Mouse (Mus musculus): ENCODE measurements around the gene Capns2. TPM values are rescaled to one million over a fixed set of nuclear protein-coding genes. Genes with fewer than 3 reads are reported as not detected.
"Not testable (repeated sequence)": the region's sequence is repeated elsewhere in the genome, so short reads cannot be mapped to it uniquely, and the experiment has no call there.

Gene Capns2
- polyA plus RNA-seq (2017; shearing (Covaris generic)): not detected

DNA sequence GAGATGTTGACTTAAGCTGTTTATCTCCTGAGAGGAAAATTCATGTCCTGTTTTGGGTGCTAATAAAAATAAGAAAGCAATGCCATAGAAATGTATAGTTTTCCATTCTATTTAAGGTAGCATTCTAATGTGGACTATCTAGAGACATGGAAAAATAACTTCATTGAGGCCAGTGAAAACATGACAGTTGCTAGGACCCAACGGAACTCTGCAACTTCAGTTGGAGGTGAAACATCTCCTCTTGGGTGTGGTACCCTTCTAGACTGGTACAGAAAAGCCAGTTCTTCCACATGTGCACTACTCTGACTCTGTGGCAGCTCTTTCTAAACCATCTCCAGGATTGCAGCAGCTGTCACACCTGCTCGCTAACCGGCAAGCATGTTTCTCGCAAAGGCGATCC is at the start of gene Capns2:
Gene Capns2, plus strand, starts transcription at position 301 of the 400 bp plus-strand sequence.
- ATAC-seq: no peak

DNA sequence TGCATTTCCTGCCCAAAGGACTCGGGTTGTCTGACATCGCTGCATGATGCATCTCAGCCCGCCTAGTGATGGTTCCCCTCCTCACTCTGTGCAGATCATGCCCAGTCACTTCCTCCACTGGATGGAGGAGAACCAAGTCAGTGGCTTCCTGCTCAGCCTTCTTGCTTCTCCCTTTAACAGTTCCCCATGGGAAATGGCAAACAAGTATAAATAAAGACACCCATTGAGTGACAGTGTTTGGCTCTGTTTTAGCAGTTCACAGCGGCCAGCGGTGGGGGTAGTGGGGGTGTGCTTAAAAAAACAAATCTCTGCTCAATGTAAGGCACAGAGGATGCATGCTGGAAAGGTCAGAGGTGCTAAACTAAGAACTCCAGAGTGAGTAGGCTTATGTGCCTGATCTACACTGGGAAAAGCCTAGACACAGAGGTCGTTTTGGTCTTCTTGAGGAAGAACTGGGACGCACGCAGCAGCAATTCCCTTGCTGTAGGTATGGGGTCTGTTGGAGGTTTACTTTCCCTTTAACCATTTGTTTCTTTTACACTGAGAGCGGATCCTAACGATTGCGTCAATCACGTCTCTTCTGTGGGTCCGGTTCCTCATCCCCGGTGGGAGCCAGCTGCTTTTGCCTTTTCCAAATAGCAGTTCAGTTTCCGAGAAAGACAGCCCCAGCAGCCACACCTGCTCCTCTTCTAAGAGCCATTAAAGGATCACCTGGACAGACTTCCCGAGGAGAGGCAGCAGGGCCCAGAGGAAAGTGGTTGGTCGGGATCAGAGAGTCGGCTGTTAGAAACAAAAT is 47.8 kb upstream of the Capns2 start:
- no peak for ATAC-seq

DNA sequence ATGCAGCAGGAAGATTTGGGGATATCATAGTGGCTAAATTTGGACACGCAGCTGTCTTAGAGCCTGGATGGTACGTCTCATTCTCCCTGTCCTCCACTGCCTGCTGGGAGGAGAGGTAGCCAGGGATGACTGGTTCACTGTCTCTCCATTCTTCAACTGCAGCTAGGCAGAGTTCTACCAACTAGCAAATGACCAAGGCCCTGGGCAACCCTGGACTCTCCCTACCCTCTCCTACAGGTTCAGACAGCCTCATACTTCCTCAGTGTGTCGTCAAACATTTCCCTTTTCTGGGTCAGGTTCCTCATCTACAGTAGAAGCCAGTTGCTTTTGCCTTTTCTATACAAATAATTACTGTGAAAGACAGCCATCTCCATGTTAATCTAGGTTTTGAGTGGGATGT is 46.5 kb upstream of the Capns2 start:
- ATAC-seq: no peak

GRCm38 (mm10) chr8:92855171-92855894 is 45.9 kb upstream of the Capns2 start, which contains the start of gene Lpcat2:
Gene Lpcat2 (plus strand): TSS chr8:92855339.
- no peak for ATAC-seq

DNA sequence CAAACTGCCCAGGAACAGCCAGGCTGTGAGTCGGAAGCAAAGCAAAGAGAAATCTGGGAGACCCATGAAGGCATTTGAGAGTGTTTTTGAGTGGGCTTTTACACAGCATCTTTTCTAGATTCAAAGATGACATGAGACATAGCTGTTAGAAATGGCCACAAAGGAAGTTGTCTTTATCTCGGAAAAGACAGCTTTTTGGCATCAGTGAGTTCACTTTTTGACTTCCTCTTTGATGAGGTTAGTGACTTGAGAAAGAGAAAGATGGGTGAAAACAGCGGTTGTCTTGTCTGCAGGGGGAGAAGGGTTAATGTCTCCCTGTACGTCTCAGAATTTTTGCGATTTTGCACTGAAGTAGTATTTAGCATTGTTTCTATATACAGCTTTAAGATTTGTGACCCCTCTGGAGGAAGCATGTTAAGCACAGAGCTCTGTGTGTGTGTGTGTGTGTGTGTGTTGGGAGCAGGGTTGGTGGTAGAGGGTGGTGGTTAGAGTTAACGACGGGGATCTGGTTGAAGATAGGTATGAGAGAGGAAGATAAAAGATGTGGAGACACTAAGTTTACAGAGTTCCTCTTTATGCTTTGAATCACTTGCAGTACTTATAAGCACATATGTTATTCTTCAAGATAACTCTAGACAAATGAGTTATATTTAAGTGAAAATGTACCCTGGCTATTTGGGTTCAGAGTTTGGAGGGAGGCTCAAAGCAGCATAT is 44.8 kb upstream of the Capns2 start:
- ATAC-seq: no peak

GRCm38 (mm10) chr8:92858475-92859182 is 42.6 kb upstream of the Capns2 start:
- ATAC-seq: no peak

DNA sequence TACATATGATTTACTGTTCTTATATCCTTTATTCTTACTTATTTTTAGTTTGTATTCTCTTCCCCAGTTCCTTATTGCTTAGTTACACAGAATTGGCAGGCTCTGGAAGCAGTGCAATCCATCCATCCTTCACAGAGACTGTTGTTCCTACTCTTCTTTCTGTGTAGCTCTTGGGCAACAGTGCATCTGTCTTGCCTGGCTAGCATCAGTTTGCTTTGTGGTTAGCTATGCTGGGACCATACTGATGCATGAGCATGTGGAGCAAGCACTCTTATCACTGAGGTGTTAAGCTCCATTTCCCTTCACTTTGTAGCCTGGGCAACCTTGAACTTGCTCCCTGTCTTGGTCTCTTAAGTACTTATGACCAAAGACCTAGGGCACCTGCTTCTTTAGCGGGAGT is 39.2 kb upstream of the Capns2 start:
- no peak for ATAC-seq

- ATAC-seq: no peak
Measured at GRCm38 (mm10) chr8:92870281-92870680, 30.9 kb upstream of the Capns2 start.

- no peak for ATAC-seq
Measured at GRCm38 (mm10) chr8:92872063-92872759, 29.0 kb upstream of the Capns2 start.

- no peak for ATAC-seq
Measured at GRCm38 (mm10) chr8:92875795-92876194, 25.4 kb upstream of the Capns2 start.

DNA sequence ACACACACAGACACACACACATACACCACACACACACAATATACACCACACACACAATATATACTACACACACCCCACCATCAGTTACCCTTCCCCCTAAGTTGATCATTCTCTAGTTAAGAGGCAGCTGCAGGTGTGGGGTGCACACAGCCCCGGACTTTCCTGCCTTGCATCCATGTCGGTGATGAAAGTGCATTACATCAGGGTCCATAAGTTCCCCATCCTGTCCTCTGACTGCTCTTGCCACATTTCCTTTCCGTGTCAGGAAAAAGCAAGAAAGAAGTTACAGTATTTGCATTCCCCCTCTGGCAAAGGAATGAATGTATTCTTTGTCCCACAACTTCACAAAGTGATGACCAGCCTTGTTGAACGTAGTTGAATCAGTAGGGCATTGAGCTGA is 20.0 kb upstream of the Capns2 start:
- no peak for ATAC-seq

GRCm38 (mm10) chr8:92883771-92884170 is 17.4 kb upstream of the Capns2 start:
- no peak for ATAC-seq

GRCm38 (mm10) chr8:92892216-92892615 is 9.0 kb upstream of the Capns2 start:
- not testable (repeated sequence) for ATAC-seq

DNA sequence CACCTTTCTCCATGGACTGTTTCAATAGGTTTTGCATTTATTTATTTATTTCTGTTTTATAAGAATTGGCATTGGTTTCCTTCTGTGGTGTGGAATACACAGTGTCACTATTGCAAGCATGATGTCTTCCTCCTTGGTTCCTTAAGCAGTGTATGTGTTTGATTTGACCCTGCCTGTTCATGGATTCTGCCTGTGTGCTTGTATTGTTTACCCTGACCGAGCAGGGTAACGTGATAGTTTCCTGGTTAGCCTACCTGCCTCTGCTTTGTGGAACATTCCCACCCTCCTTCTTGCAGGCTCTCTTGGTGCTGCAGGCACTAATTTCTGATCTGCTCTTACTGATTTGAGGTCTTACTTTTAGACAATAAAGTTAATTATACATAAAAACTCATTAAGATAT is 7.3 kb upstream of the Capns2 start:
- no peak for ATAC-seq

GRCm38 (mm10) chr8:92895053-92895452 is 6.2 kb upstream of the Capns2 start:
- no peak for ATAC-seq

- no peak for ATAC-seq
Measured at GRCm38 (mm10) chr8:92896056-92896455, 5.2 kb upstream of the Capns2 start.

DNA sequence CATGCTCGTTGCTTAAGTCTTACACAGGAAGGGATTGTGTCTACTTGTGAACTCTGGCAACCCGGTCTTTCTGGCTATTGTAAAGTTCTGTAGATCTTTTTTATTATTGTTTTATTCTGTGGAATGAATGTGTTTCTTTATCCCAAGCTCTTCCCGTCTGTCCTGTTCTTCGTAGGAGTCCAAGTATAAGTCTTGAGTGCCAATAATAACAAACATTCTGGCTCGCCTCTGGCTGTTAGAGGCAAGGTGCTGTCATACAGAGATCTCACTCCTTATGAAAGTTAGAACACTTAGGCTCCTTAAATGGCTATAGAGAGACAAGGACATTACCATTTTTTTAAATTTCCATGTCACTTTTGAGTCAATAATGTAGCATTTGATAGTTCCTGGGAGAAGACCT is 4.6 kb upstream of the Capns2 start:
- no peak for ATAC-seq

DNA sequence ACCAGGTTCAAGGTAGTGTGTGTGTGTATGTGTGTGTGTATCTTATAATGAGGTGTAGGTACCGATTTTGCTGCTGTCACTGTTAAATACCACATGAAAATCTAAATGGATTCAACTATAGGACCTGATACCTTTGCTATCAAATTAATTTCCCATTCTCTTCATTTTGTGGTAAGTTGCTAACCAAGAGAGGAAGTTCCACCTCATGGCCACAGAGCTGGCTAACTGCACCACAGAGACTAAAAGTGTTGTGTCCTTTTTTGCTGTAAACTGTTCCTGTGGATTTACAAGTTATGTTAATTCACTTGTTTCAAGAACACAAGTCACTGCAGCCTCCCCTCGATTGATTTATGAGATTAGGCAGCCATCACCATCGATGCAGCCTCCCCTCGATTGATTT is 3.4 kb upstream of the Capns2 start:
- ATAC-seq: no peak

GRCm38 (mm10) chr8:92899590-92899989 is 1.6 kb upstream of the Capns2 start:
- no peak for ATAC-seq

GRCm38 (mm10) chr8:92902981-92903380 is 1.8 kb downstream of the Capns2 start:
- ATAC-seq: no peak

- ATAC-seq: no peak
Measured at GRCm38 (mm10) chr8:92903488-92904135, 2.4 kb downstream of the Capns2 start.

DNA sequence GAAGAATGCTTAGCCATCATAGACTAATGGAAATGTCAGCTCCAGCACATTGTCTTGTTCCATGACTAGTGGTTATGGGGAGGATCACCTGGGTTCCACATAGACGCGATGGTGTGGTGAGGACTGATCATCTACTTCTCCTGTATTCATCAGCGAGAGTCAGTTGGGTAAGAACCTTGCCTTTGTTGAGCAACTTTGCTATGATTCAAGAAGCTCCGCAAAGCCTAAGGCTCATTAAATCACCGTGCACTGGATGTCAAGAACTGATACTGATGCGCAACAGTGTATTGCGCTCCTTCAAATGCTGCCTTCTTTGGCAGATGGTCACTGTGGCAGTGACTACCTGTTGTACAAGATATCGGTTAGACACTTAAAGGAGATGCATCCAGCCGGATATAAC is 5.3 kb downstream of the Capns2 start:
- no peak for ATAC-seq

Data from CD4-positive, CD25-positive, alpha-beta regulatory T cell, adult 4 months (primary cell).